In the genomic region with DNA sequence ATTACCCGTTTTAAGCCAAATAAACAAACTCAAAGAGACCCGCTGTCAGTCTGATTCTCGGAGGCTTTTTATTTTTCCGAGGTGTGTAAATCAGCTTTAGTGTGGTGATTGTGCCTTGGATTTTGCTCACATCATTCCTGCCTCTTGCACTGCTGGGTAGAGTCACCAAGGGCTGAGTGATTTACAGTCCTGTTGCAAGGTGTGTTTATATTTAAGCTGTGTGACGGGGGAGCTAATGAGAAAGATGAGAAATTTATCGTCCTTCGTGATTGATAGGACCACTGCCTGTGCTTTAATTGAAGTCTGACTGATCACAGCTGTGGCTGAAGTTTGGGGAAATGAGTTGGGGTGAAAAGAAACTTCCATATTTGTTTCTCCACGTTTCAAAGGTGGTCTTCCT, we compare ENCODE assay signal across 21 mouse cellular contexts.
"Had no signal": no experiment of that assay in that cellular context is flagged by ENCODE, and none has a peak within 500 bp of the region (broad histone marks: within the 10 kb centered on the region; RNA-seq: fewer than 3 reads in every experiment).

No protein-coding gene starts in this region.

- H3K9ac ChIP-seq: liver, postnatal 0 days; lung, embryonic 15.5 days; midbrain, embryonic 12.5 days; neural tube, embryonic 13.5 days; neural tube, embryonic 15.5 days had no signal

- H3K9me3 ChIP-seq: lung, embryonic 15.5 days; megakaryocyte, embryonic 14.5 days; midbrain, embryonic 10.5 days; midbrain, embryonic 12.5 days; neural tube, embryonic 13.5 days; neural tube, embryonic 15.5 days had no signal

- H3K4me2 ChIP-seq: midbrain, embryonic 12.5 days; neural tube, embryonic 13.5 days; neural tube, embryonic 15.5 days had no signal

- H3K4me3 ChIP-seq: lung, embryonic 15.5 days; megakaryocyte, embryonic 14.5 days; midbrain, embryonic 10.5 days; midbrain, embryonic 12.5 days; myocyte; neural tube, embryonic 13.5 days; neural tube, embryonic 15.5 days had no signal

- DNase-seq: liver, postnatal 0 days; lung, adult 2 months; lung, postnatal 14 days; lung, postnatal 36 days; midbrain, embryonic 14.5 days; right cerebral cortex, postnatal 25 days; right cerebral cortex, postnatal 4 days; spleen, adult 18-20 months; thymus, adult 18-20 months; thymus, postnatal 25 days; thymus, postnatal 4 days had no signal

- H3K4me1 ChIP-seq: midbrain, embryonic 12.5 days had no signal

- H3K36me3 ChIP-seq: lung, embryonic 15.5 days had no signal

- H3K27ac ChIP-seq: lung, embryonic 15.5 days; macrophage; midbrain, embryonic 10.5 days; midbrain, embryonic 12.5 days; neural tube, embryonic 13.5 days; neural tube, embryonic 15.5 days had no signal

- ATAC-seq: liver, postnatal 0 days; lung, postnatal 0 days; midbrain, embryonic 16.5 days had no signal

- H3K27me3 ChIP-seq: lung, embryonic 15.5 days; megakaryocyte, embryonic 14.5 days; neural tube, embryonic 13.5 days; neural tube, embryonic 15.5 days had no signal
